Mouse (Mus musculus) brain, embryonic 18.5 days (tissue): ENCODE results near the gene Gm44596.

Experiments used
- DNase-seq: peaks from one replicate; pipeline ENCODE4 v3.0.0-alpha.2; 2012; ENCODE audit warnings: low read depth, low spot score

The Gm44596 gene

DNA sequence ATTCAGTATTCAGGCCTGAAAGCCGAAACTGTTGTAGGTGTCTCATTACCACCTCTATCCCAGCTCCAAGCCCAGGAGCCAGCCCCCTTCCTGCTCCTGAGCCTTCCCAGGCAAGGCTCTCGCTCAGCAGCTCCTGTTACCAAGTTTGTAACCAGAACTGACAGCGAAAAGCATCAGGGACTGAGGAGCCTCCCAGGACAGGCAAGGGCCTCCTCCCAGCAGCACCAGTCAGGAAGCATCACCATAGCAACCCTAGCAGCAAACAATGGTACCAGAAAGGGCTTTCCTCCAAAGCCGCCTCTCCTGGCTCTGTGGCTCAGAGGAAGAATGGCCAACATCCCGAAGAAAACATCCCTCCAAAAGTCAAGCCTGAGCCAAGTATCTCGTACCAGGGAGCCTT is at the start of gene Gm44596, which contains the start of gene Tex52:
Gm44596 (plus strand) TSS at position 312 of the 400 bp plus-strand sequence.
Tex52 (plus strand) TSS at position 265 of the 400 bp plus-strand sequence.
- no peak for DNase-seq

- peak; percentile 57 for DNase-seq
Measured at GRCm38 (mm10) chr6:128334397-128335124, 40.7 kb upstream of the Gm44596 start.

DNA sequence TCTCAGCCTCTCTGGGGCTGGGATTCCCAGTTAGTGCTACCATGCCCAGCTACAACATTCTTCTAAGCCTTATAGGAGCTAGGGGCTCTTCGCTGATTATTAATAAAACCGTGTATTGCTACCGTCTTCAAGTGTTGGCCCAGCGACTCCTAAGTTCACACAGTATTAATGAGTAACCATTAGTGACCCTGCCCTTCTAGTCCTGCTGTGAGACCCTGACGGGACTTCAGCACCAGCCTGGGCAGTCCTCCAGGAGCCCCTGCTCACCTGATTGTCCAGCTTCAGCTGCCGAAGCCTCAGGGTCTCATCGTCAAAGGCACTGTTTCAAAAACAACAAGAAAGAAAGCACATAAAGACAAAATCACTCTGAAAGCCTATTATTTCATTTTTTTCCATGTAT is 37.8 kb upstream of the Gm44596 start:
- DNase-seq: no peak

GRCm38 (mm10) chr6:128338876-128339275 is 36.4 kb upstream of the Gm44596 start:
- no peak for DNase-seq

- DNase-seq: no peak
Measured at GRCm38 (mm10) chr6:128341956-128342723, 33.2 kb upstream of the Gm44596 start.

- no peak for DNase-seq
Measured at GRCm38 (mm10) chr6:128345623-128346022, 29.7 kb upstream of the Gm44596 start.

GRCm38 (mm10) chr6:128346782-128347181 is 28.5 kb upstream of the Gm44596 start:
- DNase-seq: no peak

- DNase-seq: no peak
Measured at GRCm38 (mm10) chr6:128349711-128350110, 25.6 kb upstream of the Gm44596 start.

DNA sequence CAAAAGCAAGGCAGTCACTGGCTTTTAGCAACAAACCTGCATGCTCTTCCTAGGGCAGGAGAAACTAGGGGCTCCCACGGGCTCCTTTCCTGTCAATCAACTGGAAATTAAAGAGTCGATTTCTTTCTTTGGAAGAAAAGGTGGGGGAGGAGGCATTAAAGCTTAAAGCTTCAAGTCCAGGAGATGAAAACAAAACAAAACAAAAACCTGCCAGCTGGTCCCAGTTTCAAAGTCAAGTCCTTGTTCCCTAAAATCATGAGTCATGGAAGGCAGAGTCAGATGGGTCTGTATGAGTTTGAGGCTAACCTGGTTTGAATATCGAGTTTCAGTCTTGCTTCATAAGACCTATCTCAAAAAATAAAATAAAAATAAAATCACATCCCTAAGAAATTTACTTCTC is 21.2 kb upstream of the Gm44596 start:
- no peak for DNase-seq

GRCm38 (mm10) chr6:128355201-128355681 is 20.1 kb upstream of the Gm44596 start:
- no peak for DNase-seq

- peak; percentile 94 for DNase-seq
Measured at GRCm38 (mm10) chr6:128355726-128356416, 19.4 kb upstream of the Gm44596 start, which contains the start of gene Tulp3. Gene Tulp3, minus strand, starts transcription at chr6:128355851.

DNA sequence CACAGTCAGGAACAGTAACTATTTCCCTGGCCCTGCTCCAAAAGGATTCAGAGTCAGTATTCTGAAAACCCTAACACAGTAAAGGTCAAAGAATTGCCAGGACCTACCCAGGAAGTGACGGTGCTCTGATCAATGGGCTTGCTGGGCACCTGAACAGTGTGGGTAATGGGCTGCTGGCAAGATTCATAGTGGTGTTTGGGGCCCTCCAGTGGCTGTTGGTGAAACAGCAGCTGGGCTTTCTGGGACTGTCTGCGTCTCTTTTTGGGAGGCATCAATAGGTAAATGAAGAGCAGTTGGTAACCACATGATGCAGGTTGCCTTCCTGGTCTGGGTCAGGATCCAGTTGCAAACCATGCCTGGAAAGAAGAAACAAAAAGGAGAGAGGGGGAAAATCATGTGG is 16.3 kb upstream of the Gm44596 start:
- no peak for DNase-seq

DNA sequence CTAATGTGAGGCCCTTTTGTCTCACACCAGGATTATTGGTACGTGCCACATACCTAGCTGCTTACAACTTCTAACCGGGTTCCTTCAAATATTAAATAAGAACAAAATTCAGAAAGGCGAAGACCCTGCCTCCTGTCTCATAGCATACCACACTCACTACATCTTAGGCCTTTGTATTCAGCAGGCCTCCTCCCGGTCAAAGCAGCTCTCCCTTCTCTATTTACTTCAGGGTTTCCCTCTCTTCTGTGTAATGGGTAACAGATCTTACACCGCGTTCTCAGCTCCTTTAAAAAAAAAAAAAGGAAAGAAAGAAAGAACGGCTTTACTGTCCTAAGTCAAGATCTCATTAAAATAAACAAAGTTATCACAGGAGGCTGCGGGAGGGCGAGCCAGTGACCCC is 13.4 kb upstream of the Gm44596 start:
- no peak for DNase-seq

DNA sequence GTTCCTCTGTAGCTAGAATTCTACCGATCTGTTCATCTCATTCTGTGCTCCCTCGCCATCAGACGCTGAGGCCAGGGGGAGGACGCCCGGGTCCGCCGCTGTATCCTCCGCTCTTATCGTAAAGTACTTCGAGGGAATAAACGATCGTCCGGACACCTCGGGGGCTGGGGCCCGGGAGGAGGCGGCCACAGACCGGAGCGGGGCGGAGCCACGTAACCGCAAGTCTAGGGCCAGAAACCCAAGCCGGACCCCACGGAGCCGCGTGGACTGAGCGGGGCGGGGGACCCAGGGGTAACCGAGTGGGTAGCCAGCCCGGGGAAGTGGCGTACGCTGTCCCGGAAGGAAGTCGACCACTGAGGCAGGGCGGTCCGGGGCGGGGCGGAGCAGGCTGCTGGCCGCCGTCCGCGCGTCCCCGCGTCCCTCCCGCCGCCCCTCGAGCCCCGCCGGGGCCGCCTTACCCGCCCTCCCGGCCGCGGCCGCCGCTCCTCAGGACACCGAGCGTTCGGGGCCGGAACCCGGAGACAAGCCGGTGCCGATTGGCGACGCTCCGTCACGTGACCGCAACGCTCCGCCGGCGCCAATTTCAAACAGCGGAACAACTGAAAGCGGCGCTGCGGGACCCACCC is 12.8 kb upstream of the Gm44596 start, which contains the start of the genes Rhno1 and Foxm1:
Rhno1 (minus strand) TSS at position 531 of the 626 bp plus-strand sequence.
Foxm1 (plus strand) TSS at position 587 of the 626 bp plus-strand sequence.
- no peak for DNase-seq

- DNase-seq: no peak
Measured at GRCm38 (mm10) chr6:128363007-128363825, 12.1 kb upstream of the Gm44596 start.

DNA sequence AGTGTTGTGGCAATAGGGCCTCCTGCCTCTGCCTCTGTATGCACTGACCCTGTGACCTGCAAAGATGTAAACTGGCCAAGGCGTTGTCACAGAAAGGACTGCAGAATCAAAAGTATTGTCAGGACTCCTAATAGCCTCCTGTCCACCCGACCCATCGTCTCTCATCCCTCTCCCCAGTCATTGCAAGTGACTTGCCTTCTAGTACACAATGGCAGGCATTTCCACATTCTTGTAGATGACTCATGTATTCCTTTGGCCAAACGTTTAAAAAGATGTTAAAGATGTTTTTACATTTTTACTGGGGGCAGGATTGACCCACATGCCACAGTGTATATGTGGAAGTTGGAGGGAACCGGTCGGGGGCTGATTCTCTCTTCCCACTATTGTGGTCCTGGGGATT is 10.6 kb upstream of the Gm44596 start:
- DNase-seq: no peak

DNA sequence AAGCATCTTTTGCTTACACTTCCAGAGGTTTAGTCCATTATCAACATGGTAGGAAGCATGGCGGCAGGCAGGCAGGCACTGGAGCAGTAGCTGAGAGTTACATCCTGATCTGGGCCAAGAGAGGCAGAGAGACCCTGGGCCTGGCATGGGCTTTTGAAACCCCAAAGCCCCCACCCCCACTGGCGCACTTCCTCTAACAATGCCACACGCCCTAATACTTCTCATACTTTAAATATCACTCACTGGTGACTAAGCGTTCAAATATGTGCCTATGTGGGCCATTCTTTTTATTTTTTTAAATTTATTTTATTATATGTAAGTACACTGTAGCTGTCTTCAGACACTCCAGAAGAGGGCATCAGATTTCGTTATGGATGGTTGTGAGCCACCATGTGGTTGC is 8.8 kb upstream of the Gm44596 start:
- no peak for DNase-seq

- DNase-seq: no peak
Measured at GRCm38 (mm10) chr6:128370040-128370439, 5.3 kb upstream of the Gm44596 start.

- no peak for DNase-seq
Measured at GRCm38 (mm10) chr6:128376371-128377085, 1.2 kb downstream of the Gm44596 start.

DNA sequence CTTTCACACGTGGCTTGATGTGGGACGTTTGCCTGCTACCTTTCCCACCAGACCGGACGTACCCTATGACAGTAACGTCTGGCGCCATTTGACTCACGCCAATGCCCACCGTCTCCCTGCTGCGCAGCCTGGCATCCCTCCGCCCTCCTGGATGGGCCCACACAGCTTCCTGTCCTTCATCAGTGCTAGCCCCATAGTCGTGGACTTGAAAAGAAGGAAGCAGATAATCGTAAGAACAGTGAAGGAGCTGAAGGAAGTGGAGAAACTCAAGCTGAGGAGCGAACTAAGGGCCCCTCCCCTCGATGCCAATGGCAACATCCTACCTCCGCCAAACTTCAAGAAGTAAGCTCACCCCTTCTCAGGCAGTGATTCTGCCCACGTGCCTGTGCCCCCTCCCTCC is 4.3 kb downstream of the Gm44596 start:
- no peak for DNase-seq
